Mouse (Mus musculus) embryonic fibroblast, embryonic 13.5 days (primary cell): ENCODE results near the gene Olfr199.
"Not testable (repeated sequence)": the region's sequence is repeated elsewhere in the genome, so short reads cannot be mapped to it uniquely, and the experiment has no call there.

Experiments used
- CTCF ChIP-seq: IDR thresholded peaks from 2 replicates; pipeline ENCODE4 v1.5.1; 2011; ENCODE audit warnings: mild to moderate bottlenecking, control low read depth, low read length, moderate library complexity, borderline replicate concordance; ENCODE audit not compliant: insufficient read depth
- POLR2A ChIP-seq: IDR thresholded peaks from 2 replicates; pipeline ENCODE4 v1.6.1; 2011; ENCODE audit warnings: low read depth, mild to moderate bottlenecking, control low read depth, low read length, moderate library complexity

DNA sequence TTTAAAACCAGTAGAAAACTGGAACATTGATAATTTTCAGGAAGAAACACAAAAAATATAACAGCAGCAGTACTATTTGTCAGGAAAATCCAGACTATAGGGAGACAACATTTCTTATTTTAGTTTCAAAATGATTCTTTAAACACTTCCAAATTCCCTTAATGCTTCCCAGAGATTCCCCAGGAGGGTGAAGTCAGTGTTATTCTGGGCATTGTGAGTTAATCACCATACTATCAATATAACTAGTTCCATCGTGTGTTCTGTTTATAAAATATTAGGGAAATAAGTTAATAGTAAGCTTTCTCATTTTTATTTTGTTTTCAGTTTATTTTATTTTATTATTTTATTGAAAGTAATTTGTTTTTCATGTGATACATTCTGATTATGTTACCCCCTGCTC lies 16.1 kb downstream of the Olfr199 start, which contains the start of gene Olfr198:
- not testable (repeated sequence) for TF ChIP-seq POLR2A, CTCF
